Mouse (Mus musculus) E14TG2a.4 (cell line): ENCODE data around the gene Def8.

Experiments
- CTCF ChIP-seq: conservative IDR thresholded peaks from 2 replicates; pipeline ENCODE4 v1.5.1; 2014; ENCODE audit warnings: low read length
- NANOG ChIP-seq: IDR thresholded peaks from 2 replicates; pipeline ENCODE4 v1.6.1; 2014; ENCODE audit warnings: borderline replicate concordance, low read length, mixed read lengths
- POU5F1 ChIP-seq: IDR thresholded peaks from 2 replicates; pipeline ENCODE4 v1.6.1; 2014; ENCODE audit warnings: low read length, borderline replicate concordance

DNA sequence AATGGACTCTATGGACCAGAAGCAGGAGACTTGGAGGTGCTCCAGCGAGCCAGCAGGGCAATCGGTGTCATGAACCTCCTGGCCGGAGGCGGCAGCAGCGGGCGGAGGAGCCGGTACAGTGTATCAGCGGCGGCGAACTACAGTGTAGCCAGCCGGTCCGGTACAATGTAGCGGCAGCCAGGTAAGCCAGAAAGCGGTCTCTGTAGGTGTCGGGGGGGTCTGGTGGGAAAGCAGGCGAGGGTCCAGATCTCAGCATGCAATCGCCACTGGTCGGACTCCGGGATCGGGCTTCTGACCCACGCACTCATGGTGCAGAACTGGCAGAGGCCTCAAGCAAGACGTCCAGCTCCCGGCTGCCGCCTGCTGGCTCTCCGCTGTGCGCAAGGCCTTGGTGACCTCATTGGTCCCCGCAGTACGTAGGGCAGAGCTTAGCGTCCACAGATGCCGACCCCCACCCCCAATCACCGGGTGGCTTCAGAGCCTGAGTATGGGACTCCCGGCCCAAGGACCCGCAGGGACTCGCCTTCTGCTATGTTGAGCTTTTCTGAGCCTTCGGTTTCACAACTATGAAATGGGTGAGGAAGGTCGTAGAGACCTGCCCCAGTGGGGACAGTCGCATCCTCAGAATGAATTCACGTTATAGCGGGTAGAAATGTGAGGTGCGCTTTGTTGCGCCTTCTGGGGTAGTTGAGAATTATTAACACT, 19.7 kb downstream of the Def8 start:
- TF ChIP-seq CTCF (peak; percentile 54), POU5F1 (no peak), NANOG (no peak)
